Mouse (Mus musculus) liver, postnatal 0 days (tissue): ENCODE data around the gene Helz2. TPM values are rescaled to one million over a fixed set of nuclear protein-coding genes. Genes with fewer than 3 reads are reported as not detected.

ENCODE experiments used
- ATAC-seq: fragments of 200-750 bp; cut with Nextera tagmentation; 2 replicates; pipeline ENCODE4 v1.8.0; 2017; ENCODE audit warnings: mild to moderate bottlenecking, moderate library complexity
- DNase-seq: peaks from one replicate; pipeline ENCODE4 v3.0.0-alpha.2; 2016
- H3K27ac ChIP-seq: fragments of 300-500 bp; sonication (generic); 2 replicates; pipeline ENCODE4 v1.5.1; 2014; ENCODE audit warnings: antibody characterized with exemption, moderate library complexity, mild to moderate bottlenecking, low read depth
- H3K27me3 ChIP-seq: fragments of 300-500 bp; sonication (generic); 2 replicates; pipeline ENCODE4 v1.6.1; 2014; ENCODE audit warnings: low read length, control low read depth, mixed read lengths; ENCODE audit not compliant: insufficient read depth
- H3K36me3 ChIP-seq: fragments of 300-500 bp; sonication (generic); replicated peaks from 2 replicates; pipeline ENCODE4 v1.6.1; 2014; ENCODE audit warnings: mild to moderate bottlenecking, control low read depth, low read length, moderate library complexity, mixed read lengths; ENCODE audit not compliant: insufficient read depth
- H3K4me1 ChIP-seq: fragments of 300-500 bp; sonication (generic); 2 replicates; pipeline ENCODE4 v1.6.1; 2014; ENCODE audit warnings: antibody characterized with exemption, mild to moderate bottlenecking, control low read depth; ENCODE audit not compliant: insufficient read depth
- H3K4me2 ChIP-seq: fragments of 300-500 bp; sonication (generic); 2 replicates; pipeline ENCODE4 v1.6.1; 2014; ENCODE audit warnings: low read depth, mild to moderate bottlenecking, low read length, moderate library complexity, mixed read lengths
- H3K4me3 ChIP-seq: fragments of 300-500 bp; sonication (generic); 2 replicates; pipeline ENCODE4 v1.5.1; 2014; ENCODE audit warnings: low read depth, low read length
- H3K9ac ChIP-seq: fragments of 300-500 bp; sonication (generic); replicated peaks from 2 replicates; pipeline ENCODE4 v1.6.1; 2014; ENCODE audit warnings: mild to moderate bottlenecking, moderate library complexity
- H3K9me3 ChIP-seq: fragments of 300-500 bp; sonication (generic); 2 replicates; pipeline ENCODE4 v1.6.1; 2016; ENCODE audit warnings: mild to moderate bottlenecking, control low read depth, low read length, mixed read lengths
- CTCF ChIP-seq: sonication (generic); IDR thresholded peaks from 2 replicates; pipeline ENCODE4 v1.5.1; 2016; ENCODE audit warnings: antibody characterized with exemption, low read depth
- EP300 ChIP-seq: IDR thresholded peaks from 2 replicates; pipeline ENCODE4 v1.6.1; 2016; ENCODE audit warnings: antibody characterized with exemption, low read depth, mild to moderate bottlenecking
- WGBS: fragments of 180-500 bp; shearing (Covaris S2); extraction: QIAGEN DNeasy Blood & Tissue Kit; methylation state at CpG from one replicate; pipeline ENCODE4 v1.1.7; 2014; ENCODE audit not compliant: insufficient replicate concordance; 5-methylcytosine and 5-hydroxymethylcytosine counted together
- polyA plus RNA-seq: library from polyadenylated mRNA; unstranded; fragments of >200 nt; fragmentation: Nextera tagmentation; extraction: Ambion mirVana; gene quantifications from 2 replicates; pipeline ENCODE4 v1.2.1, GENCODE M21; 2015

The Helz2 gene
- polyA plus RNA-seq, 1 experiment from 2014 or later: 4.2 TPM

GRCm38 (mm10) chr2:181206118-181206517, 35.7 kb downstream of the Helz2 start:
- Histone ChIP-seq H3K27ac (no peak overlapping the region; the same call in 1 of the 2 replicates), H3K9me3 (no peaks in the 10 kb centered on the region), H3K36me3 (no peaks in the 10 kb centered on the region), H3K27me3 (peaks cover 5% of the 10 kb centered on the region; the same call in 1 of the 2 replicates), H3K4me1 (peaks cover 16% of the 10 kb centered on the region), H3K9ac (no peak overlapping the region; the same call in 1 of the 2 replicates), H3K4me2 (peak overlapping the region; percentile 65), H3K4me3 (no peak overlapping the region)
- ATAC-seq (peak; percentile 81), DNase-seq (peak; percentile 47)
- 57% methylated on average over 9 of the region's 9 CpGs for WGBS
- TF ChIP-seq CTCF (no peak), EP300 (no peak)

DNA sequence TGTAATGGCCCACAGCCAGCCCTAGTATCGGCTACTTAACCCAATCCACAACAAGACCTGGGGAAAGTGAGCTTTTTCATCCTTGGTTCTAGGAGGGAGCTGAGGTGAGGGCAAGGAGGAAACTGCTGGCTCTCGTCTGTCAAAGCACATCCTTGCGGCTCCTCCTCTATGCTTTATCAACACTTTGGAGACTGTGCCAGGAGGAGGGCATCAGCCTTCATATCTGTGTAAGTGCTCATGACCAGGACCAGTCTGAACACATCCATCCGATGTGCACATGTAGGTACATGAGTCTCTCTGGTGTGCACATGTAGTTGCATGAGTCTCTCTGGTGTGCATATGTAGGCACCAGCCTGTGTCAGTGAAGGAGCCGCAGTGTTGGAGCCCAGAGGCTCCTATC, 36.1 kb downstream of the Helz2 start:
- peak overlapping the region; percentile 65 for H3K4me2 ChIP-seq
- H3K9ac ChIP-seq: no peak overlapping the region
- WGBS: 66% methylated on average over 5 of the region's 5 CpGs

DNA sequence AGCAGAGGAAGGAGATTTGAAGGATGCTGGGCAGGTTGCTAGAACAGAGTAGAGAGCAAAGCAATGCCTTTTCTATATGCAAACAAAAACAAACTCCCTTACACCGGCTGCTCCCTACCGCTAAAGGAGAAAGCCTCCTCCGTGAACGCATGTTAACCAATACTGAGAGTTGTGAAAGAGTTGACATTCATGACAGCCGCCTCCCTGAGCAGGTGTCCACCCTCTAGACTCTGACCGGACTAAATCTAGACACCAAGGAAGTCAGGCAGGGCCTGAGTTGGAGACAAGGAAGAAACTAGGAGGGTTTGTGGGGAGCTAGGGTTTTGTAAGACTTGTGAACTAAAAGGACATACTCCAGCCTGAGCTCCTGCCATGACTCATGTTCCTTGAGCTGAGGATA, 38.9 kb downstream of the Helz2 start:
- Histone ChIP-seq H3K27ac (no peak overlapping the region), H3K4me1 (peaks cover 16% of the 10 kb centered on the region), H3K9me3 (no peaks in the 10 kb centered on the region), H3K9ac (no peak overlapping the region), H3K4me3 (no peak overlapping the region), H3K36me3 (no peaks in the 10 kb centered on the region), H3K4me2 (no peak overlapping the region), H3K27me3 (no peaks in the 10 kb centered on the region)
- TF ChIP-seq CTCF (no peak), EP300 (no peak)
- ATAC-seq (peak; percentile 44; the same call in 1 of the 2 replicates), DNase-seq (no peak)
- WGBS: 54% methylated on average over 6 of the region's 6 CpGs

More for the DNA sequence above, 36.1 kb downstream of the Helz2 start:
- Histone ChIP-seq H3K4me3 (no peak overlapping the region), H3K4me1 (peaks cover 16% of the 10 kb centered on the region), H3K36me3 (no peaks in the 10 kb centered on the region), H3K27me3 (peaks cover 2% of the 10 kb centered on the region; the same call in 1 of the 2 replicates), H3K27ac (no peak overlapping the region; the same call in 1 of the 2 replicates), H3K9me3 (no peaks in the 10 kb centered on the region)
- no peak for TF ChIP-seq EP300
- TF ChIP-seq CTCF: no peak
- DNase-seq (no peak), ATAC-seq (peak; percentile 42)

GRCm38 (mm10) chr2:181202422-181202821, 39.4 kb downstream of the Helz2 start, which contains the start of gene Ptk6:
Gene Ptk6, minus strand, starts transcription at chr2:181202789.
- no peaks in the 10 kb centered on the region for H3K27me3 ChIP-seq
- H3K4me3 ChIP-seq: no peak within 1 kb of the TSS
- ATAC-seq (no peak), DNase-seq (no peak)
- no peak for TF ChIP-seq EP300
- no peak for TF ChIP-seq CTCF
- peaks cover 16% of the 10 kb centered on the region for H3K4me1 ChIP-seq
- no peak within 1 kb of the TSS for H3K9ac ChIP-seq
- H3K4me2 ChIP-seq: no peak within 1 kb of the TSS
- no peaks in the 10 kb centered on the region for H3K36me3 ChIP-seq
- 81% methylated on average over 3 of the region's 3 CpGs for WGBS
- H3K27ac ChIP-seq: no peak within 1 kb of the TSS
- H3K9me3 ChIP-seq: no peaks in the 10 kb centered on the region

GRCm38 (mm10) chr2:181201606-181202005, 40.2 kb downstream of the Helz2 start:
- 66% methylated on average over 3 of the region's 3 CpGs for WGBS
- H3K36me3 ChIP-seq: no peaks in the 10 kb centered on the region
- no peaks in the 10 kb centered on the region for H3K9me3 ChIP-seq
- H3K4me3 ChIP-seq: no peak overlapping the region
- ATAC-seq (no peak), DNase-seq (no peak)
- TF ChIP-seq EP300 (no peak), CTCF (no peak)
- H3K4me2 ChIP-seq: no peak overlapping the region
- no peak overlapping the region for H3K9ac ChIP-seq
- H3K27me3 ChIP-seq: no peaks in the 10 kb centered on the region
- peaks cover 16% of the 10 kb centered on the region for H3K4me1 ChIP-seq
- H3K27ac ChIP-seq: no peak overlapping the region

GRCm38 (mm10) chr2:181196628-181197300, 45.1 kb downstream of the Helz2 start:
- ATAC-seq (peak; percentile 65; the same call in 1 of the 2 replicates), DNase-seq (no peak)
- H3K27ac ChIP-seq: no peak overlapping the region

More at GRCm38 (mm10) chr2:181196628-181197300, 45.1 kb downstream of the Helz2 start:
- no peaks in the 10 kb centered on the region for H3K27me3 ChIP-seq
- H3K9ac ChIP-seq: no peak overlapping the region
- no peak overlapping the region for H3K4me2 ChIP-seq
- no peak overlapping the region for H3K4me3 ChIP-seq
- no peaks in the 10 kb centered on the region for H3K36me3 ChIP-seq
- peaks cover 8% of the 10 kb centered on the region for H3K4me1 ChIP-seq
- WGBS: 60% methylated on average over 4 of the region's 4 CpGs
- TF ChIP-seq CTCF (no peak), EP300 (no peak)
- H3K9me3 ChIP-seq: no peaks in the 10 kb centered on the region
